Mouse (Mus musculus): ENCODE data around the gene Lcmt2. TPM values are rescaled to one million over a fixed set of nuclear protein-coding genes. Genes with fewer than 3 reads are reported as not detected.
"Not testable (repeated sequence)": the region's sequence is repeated elsewhere in the genome, so short reads cannot be mapped to it uniquely, and the experiment has no call there.

Lcmt2 gene
- total RNA-seq, 2 experiments from 2014 or later = 8.9 to 11.7 TPM

GRCm38 (mm10) chr2:121127536-121127935 is 12.9 kb downstream of the Lcmt2 start:
- no peak for DNase-seq
- intact Hi-C loops (cut with DNase I) = no loop called here

GRCm38 (mm10) chr2:121126302-121126701 is 14.2 kb downstream of the Lcmt2 start:
- DNase-seq; intact Hi-C loops (cut with DNase I): not testable (repeated sequence)

- no peak for DNase-seq
- intact Hi-C loops (cut with DNase I) = no loop called here
These were observed 21.2 kb downstream of the Lcmt2 start for GRCm38 (mm10) chr2:121119260-121119659.

GRCm38 (mm10) chr2:121115418-121115817 is 25.0 kb downstream of the Lcmt2 start:
- intact Hi-C loops (cut with DNase I) = no loop called here

GRCm38 (mm10) chr2:121109695-121110094 is 30.8 kb downstream of the Lcmt2 start, which contains the start of gene Tgm7:
Tgm7 (minus strand) TSS chr2:121109795.
- no peak for DNase-seq
- intact Hi-C loops (cut with DNase I) = loop anchor here (10.0 kb wide), 1 partner anchor 635 kb away; no protein-coding TSS in a partner anchor

More at GRCm38 (mm10) chr2:121115418-121115817, 25.0 kb downstream of the Lcmt2 start:
- no peak for DNase-seq

GRCm38 (mm10) chr2:121105940-121106339 is 34.5 kb downstream of the Lcmt2 start:
- DNase-seq = no peak
- intact Hi-C loops (cut with DNase I) = loop anchor here (10.0 kb wide), 1 partner anchor 631 kb away; no protein-coding TSS in a partner anchor

GRCm38 (mm10) chr2:121102051-121102450 is 38.4 kb downstream of the Lcmt2 start:
- DNase-seq = peak; percentile 37 to 51
- intact Hi-C loops (cut with DNase I) = loop anchor here (1.0 to 10.0 kb wide), 3 partner anchors 61 to 627 kb away; partner anchors contain the start of gene Tmem62

GRCm38 (mm10) chr2:121089751-121090150 is 50.7 kb downstream of the Lcmt2 start:
- intact Hi-C loops (cut with DNase I) = no loop called here
- DNase-seq = no peak

GRCm38 (mm10) chr2:121088507-121088906 is 51.9 kb downstream of the Lcmt2 start:
- intact Hi-C loops (cut with DNase I) = no loop called here
- no peak for DNase-seq

GRCm38 (mm10) chr2:121085480-121086185 is 54.8 kb downstream of the Lcmt2 start, which contains the start of gene Tgm5:
Tgm5 (minus strand) TSS chr2:121085841.
- DNase-seq = no peak
- intact Hi-C loops (cut with DNase I) = no loop called here

- no peak for DNase-seq
- intact Hi-C loops (cut with DNase I) = no loop called here
These were observed 57.8 kb downstream of the Lcmt2 start for GRCm38 (mm10) chr2:121082626-121083025.

Other genes starting within 250 kb of the Lcmt2 start
- gene Ubr1, start 169.9 kb downstream of the Lcmt2 start, total RNA-seq (2021) = 10 to 100 TPM; 22.6 to 23.5 TPM
- 1 to 10 TPM; 4.4 to 4.9 TPM for gene Tmem62, start 163.6 kb downstream of the Lcmt2 start, total RNA-seq (2021)
- gene Ccndbp1, start 132.2 kb downstream of the Lcmt2 start, total RNA-seq (2021) = 10 to 100 TPM; 29.9 to 33.8 TPM
- gene Epb42, start 103.6 kb downstream of the Lcmt2 start, total RNA-seq (2021) = under 1 TPM; 0.11 to 0.46 TPM
- not detected for gene Tgm5, start 54.8 kb downstream of the Lcmt2 start, total RNA-seq (2021)
- not detected for gene Tgm7, start 30.9 kb downstream of the Lcmt2 start, total RNA-seq (2021)
- gene Adal, start 225 bp downstream of the Lcmt2 start, total RNA-seq (2021) = 1 to 10 TPM; 7.8 to 8.3 TPM
- 10 to 100 TPM; 15.7 to 16.3 TPM for gene Tubgcp4, start 30.0 kb upstream of the Lcmt2 start, total RNA-seq (2021)
- 1 to 10 TPM; 6.7 to 6.9 TPM for gene Zscan29, start 30.5 kb upstream of the Lcmt2 start, total RNA-seq (2021)
- gene Trp53bp1, start 130.8 kb upstream of the Lcmt2 start, total RNA-seq (2021) = 10 to 100 TPM; 32.8 to 34.7 TPM
- 1 to 10 TPM; 3.9 to 4.4 TPM for gene Map1a, start 148.9 kb upstream of the Lcmt2 start, total RNA-seq (2021)
- 10 to 100 TPM; 62.6 to 68.2 TPM for gene Ppip5k1, start 214.7 kb upstream of the Lcmt2 start, total RNA-seq (2021)
- gene Ckmt1, start 217.1 kb upstream of the Lcmt2 start, total RNA-seq (2021) = 1 to 10 TPM; 1.5 to 1.9 TPM
- gene Strc, start 246.5 kb upstream of the Lcmt2 start, total RNA-seq (2021) = not detected